Mouse (Mus musculus) layer of hippocampus, postnatal 14 days (tissue): ENCODE results near the gene Platr17. TPM values are rescaled to one million over a fixed set of nuclear protein-coding genes. Genes with fewer than 3 reads are reported as not detected.
"Not testable (repeated sequence)": the region's sequence is repeated elsewhere in the genome, so short reads cannot be mapped to it uniquely, and the experiment has no call there.

Source experiments
- DNase-seq, 2 experiments: peaks; one replicate each; pipeline ENCODE4 v3.0.0; 2021 to 2022; ENCODE audit warnings: low spot score in 2 of 2, mixed read lengths in 1 of 2
- long read RNA-seq, 2 experiments: library from polyadenylated mRNA; stranded (forward); transcript quantifications; one replicate each; pipeline ENCODE4 v2.0.0; 2021
- total RNA-seq, 2 experiments: library from RNA; stranded (reverse); gene quantifications; 2 replicates each; pipeline ENCODE4 v1.2.3; 2021

The Platr17 gene
- under 1 TPM in 1 of 2 experiments, not detected in 1; 0.50 TPM for total RNA-seq
- long read RNA-seq, experiment 1, partial matches to known transcripts, result 0 of 1 reads
- long read RNA-seq, experiment 1, other reads (novel, unspliced or antisense), result 1 of 1 reads
- long read RNA-seq, experiment 2, partial matches to known transcripts, result 1 of 2 reads
- long read RNA-seq, experiment 2, other reads (novel, unspliced or antisense), result 1 of 2 reads

DNA sequence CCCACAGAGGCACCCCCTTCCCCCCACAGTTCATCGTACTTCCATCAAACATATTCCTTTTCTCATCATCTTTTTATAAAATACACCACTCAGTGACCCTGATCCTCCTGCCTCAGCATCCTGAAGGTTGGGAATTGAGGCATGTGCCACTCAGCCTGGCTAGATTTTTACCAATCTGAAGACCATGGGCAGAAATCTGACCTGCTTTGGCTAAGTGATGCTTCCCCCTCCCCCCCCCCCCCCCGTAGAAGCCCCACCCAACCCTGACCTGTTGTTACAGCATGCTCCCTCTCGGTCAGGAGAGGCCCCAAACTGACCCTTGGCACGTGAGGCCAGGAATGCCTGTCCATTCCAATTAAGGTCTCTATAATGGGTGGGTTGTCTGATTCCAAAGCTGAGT, at the start of gene Platr17:
Gene Platr17, plus strand, starts transcription at position 301 of the 400 bp plus-strand sequence.
- DNase-seq, result not testable (repeated sequence)

- DNase-seq, result no peak
Observed at GRCm38 (mm10) chr17:33857816-33858215, 47.1 kb upstream of the Platr17 start.

DNA sequence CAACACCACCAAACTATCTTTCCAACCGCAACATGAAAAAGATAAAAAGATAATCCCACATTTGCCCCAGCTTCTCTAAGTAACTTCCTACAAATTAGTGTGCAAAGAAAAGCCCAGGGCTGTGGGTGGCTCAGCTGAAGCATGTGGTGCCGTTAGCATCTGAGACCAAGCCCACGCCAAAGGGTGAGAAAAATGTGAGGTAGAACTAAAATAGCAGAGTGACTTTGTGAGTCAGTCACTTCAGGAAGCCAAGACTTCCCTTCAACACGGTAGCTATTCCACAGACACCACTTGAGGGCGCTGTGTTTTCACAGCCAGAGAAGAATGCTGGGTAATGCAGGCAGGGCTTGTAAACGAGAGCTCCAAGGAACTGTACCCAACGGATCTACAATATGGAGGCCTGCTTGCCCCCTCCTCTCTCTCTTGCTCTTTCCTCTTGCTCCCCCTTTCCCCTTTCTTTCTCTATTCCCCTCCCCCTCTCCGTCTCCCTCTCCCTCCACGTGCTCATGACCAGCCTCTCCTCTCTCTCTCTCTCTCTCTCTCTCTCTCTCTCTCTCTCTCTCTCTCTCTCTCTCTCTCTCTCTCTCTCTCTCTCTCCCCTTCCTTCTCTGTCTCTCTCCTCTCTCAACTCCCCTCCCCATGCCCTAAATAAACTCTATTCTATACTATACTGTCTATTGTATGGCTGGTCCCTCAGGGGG, 39.5 kb upstream of the Platr17 start:
- DNase-seq, result peak; percentile 58 to 71

DNA sequence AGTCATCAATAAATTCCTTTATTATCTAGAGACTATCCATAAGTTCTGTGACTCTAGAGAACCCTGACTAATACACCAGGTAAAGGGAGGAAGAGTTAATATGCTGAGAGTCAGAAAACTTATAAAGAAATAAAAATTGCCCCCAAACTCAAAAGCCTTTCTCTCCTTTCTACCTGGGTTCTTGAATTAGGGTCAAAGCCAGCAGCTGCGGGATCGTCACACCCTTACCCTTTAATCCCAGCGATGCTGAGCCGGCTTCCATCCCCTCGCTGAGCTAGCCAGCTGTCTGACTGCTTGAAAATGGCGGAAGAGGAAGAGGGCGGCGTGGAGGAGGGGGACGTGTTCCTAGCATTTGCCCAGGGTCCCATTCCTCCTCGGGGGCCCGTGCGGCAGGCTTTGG, 31.4 kb upstream of the Platr17 start, which contains the start of gene Gm7029:
Gene Gm7029, plus strand, starts transcription at position 301 of the 400 bp plus-strand sequence.
- DNase-seq, result not testable (repeated sequence)

- no peak for DNase-seq
Observed at GRCm38 (mm10) chr17:33874411-33874810, 30.5 kb upstream of the Platr17 start.

- DNase-seq, result not testable (repeated sequence)
Observed at GRCm38 (mm10) chr17:33875797-33876196, 29.1 kb upstream of the Platr17 start.

- DNase-seq, result not testable (repeated sequence)
Observed at GRCm38 (mm10) chr17:33884320-33884719, 20.6 kb upstream of the Platr17 start.

DNA sequence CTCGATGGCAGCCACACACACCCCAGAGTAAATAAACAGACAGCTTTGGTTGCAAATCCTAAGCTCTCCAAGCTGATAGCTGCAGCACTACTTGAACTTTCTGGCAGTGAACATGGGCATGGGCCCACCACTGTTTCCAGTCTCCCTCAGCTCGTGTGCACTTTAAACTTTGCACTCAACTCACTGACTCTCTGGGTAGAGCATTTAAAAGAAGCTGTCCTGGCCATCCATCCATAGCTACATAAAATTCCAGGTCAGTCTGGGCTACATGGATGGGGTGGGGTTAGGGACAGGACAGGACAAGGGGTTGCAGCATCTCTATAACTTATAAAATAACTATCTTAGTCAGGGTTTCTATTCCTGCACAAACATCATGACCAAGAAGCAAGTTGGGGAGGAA, 17.1 kb upstream of the Platr17 start:
- not testable (repeated sequence) for DNase-seq

GRCm38 (mm10) chr17:33888230-33888629, 16.7 kb upstream of the Platr17 start:
- not testable (repeated sequence) for DNase-seq

DNA sequence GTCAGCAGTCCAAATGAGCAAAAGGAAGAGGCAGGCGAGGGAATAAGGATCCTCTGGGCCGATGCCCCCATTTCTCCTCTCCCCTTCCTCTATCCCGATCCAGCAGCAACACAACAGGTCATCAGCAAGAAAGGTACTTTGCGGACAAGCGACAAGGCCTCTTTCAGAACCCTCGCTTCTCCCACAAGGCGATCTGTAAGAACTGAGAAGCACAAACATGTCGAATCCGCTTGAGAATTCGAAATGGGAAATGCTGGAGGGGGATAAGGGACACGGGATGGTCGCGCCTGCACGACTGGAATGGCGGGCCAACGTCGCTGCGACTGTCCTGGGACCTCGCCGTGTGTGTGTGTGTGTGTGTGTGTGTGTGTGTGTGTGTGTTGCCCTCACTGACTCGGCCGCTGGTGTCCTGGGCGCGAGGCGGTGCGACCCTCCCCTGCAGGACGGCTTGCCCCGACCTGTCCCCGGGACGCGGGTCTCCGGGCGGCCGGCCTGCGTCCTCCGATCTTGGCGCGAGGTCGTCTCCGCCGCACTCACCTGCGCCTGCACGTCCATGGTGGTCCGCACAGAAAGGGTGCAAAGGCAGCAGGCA, 14.9 kb upstream of the Platr17 start:
- DNase-seq, result not testable (repeated sequence)

DNA sequence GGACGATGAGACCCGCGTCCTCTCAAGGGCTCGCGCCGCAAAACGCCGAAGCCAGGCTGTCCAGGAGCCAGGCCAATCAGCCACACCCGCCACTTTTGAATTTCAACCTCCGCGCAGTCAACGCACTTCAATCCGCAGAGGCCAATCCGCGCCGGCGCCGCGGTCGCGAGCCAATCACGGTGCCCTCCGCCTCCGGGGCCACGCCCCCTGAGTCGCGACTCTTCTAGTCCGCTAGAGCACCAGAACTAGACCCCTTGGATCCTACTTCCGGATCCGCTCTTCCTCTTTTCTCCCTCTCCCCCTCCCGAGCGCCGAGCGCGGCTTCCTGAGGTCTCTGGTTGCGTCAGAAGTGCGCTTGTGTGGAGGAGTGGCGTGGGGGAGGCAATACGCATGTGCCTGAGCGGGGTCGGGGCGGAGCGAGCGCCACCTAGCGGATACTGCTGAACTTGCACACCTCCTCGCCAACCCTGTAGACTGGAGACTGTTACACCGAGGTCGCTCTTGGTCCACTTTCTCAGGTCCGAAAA, 14.3 kb upstream of the Platr17 start, which contains the start of gene Kifc1:
Gene Kifc1, minus strand, starts transcription at position 129 of the 527 bp plus-strand sequence.
- DNase-seq, result peak; percentile 100

GRCm38 (mm10) chr17:33891357-33891756, 13.6 kb upstream of the Platr17 start:
- DNase-seq, result no peak

DNA sequence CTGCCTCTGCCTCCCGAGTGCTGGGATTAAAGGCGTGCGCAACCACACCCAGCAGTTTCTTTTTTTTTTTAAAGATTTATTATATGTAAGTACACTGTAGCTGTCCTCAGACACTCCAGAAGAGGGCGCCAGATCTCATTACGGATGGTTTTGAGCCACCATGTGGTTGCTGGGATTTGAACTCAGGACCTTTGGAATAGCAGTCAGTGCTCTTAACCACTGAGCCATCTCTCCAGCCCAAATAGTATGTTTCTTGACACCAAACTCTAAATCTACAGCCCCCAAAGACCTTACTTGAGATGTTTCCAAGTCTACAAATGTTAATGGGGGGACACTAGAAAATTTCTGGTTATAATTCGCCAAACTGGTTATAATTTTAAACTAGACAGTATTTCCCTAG, 13.0 kb upstream of the Platr17 start:
- DNase-seq, result not testable (repeated sequence)

DNA sequence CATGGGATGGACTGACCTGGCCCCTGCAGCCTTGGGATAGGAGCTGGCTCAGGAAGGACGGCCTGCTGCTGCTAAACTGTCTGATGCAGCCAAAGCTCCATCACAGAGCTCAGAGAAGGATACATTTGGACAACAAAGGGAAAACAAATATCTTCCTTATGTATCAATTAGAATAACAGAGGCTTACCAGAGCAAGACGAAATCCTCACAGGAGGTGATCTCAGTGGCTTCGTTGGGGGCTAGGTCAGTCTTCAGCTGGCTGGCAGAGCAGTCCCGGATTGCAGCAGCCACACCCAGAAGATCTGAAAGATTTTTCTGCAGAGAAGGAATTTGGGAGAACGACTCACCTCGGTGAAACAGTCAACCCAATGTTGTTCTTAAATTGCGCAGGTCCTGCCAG, 12.5 kb upstream of the Platr17 start:
- no peak for DNase-seq

DNA sequence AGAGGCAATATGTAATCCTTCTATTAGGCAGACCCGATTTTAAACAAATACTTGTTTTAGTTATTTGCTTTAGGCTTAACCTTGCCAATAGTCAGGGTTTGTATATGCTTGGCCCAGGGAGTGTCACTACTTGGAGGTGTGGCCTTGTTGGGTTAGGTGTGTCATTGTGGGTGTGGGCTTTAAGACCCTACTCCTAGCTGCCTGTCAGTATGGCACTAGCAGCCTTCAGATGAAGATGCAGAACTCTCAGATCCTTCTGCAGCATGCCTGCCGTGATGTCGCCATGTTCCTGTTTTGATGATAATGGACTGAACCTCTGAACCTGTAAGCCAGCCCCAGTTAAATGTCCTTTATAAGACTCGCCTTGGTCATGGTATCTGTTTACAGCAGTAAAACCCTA, 11.9 kb upstream of the Platr17 start:
- not testable (repeated sequence) for DNase-seq

GRCm38 (mm10) chr17:33897114-33897794, 7.7 kb upstream of the Platr17 start:
- DNase-seq, result no peak

GRCm38 (mm10) chr17:33898193-33898592, 6.7 kb upstream of the Platr17 start:
- DNase-seq, result not testable (repeated sequence)

DNA sequence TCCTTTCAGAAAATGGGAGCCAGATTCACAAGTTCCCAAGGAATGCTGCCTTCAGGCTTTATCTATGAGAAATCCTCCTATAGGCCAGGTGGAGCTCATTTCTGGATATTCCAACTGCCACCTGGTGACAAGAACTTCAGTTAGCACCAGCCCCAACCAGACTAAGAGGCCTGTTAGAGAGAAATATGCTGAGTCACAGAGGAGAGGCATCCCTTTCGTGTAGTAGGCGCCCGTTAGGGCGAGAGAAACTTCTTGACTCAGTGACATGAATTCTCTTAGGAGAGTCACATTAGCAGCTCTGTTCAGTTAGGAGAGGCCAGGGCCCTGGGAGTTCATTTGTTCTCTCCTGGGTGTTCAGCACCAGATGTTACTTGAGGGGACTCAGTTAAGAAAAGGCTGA, 5.3 kb upstream of the Platr17 start:
- no peak for DNase-seq

DNA sequence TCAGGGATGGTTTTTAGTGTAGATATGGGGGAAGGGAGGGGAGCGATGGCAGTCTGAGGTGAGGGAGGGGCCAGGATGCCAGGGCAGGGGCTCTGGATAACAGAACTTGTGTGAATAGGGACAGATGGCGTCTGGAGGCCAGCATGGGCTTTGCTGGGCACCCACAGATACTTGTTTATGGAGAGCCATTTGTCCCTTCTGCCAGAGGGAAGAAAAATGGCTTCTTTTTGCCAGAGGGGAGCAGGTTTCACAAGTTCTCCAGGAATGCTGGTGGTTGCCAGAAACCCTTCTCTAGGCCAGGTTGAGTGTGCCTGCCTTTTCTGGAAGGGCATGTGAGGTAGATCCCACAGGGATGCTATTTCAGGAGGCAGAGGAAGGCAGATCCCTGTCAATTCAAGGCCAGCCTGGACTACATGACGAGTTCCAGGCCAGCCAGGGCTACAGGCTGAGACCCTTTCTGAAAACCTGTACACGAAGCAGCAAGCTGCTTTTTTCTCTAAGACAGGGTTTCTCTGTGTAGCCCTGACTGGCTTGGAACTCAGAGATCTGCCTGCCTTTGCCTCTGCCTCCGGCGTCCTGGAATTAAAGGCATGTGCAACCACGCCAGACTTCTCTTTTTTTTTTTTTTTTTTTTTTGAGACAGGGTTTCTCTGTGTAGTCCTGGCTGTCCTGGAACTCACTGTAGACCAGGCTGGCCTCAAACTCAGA, 4.5 kb upstream of the Platr17 start:
- no peak for DNase-seq

GRCm38 (mm10) chr17:33900989-33901314, 4.0 kb upstream of the Platr17 start:
- no peak for DNase-seq

- no peak for DNase-seq
Observed at GRCm38 (mm10) chr17:33901653-33902052, 3.3 kb upstream of the Platr17 start.
